Mouse (Mus musculus): ENCODE data around the gene Rps15.

DNA sequence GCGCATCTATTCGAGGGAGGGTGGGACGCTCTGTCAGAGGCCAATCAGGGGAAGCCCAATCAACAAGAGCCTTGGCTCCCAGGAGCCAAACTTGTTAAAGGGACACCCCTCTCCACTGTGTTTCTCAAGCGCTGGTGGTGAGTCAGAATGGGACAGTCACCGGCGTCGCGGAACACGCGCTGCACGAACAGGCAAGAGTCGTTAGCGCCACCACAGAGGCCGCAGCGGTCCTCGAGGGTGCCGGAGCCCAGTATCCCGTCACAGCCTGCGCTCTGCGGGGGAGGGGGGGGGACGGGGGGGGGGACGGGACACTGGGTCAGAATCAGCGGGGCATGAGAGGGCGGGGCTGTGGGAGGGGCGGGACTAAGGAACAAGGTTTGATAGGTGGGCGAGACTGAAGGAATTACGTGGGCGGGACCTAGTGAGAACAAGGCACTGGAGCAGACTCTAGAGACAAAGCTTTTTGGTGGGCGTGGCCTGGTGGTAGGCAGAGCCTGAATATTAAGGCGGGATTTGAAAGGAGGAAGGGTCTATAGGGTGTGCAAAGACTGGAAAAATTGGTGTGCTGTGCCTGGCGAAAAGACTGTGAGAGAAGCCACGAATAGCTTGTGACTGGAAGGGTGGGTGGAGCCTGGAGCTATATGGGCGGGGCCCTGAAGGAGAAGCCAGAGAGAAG is 50.6 kb downstream of the Rps15 start:
- no peak for TF ChIP-seq CTCF (conservative IDR thresholded peaks at IDR 0.05 in 1 of 2, IDR thresholded peaks at IDR 0.05 in 1 of 2; ENCODE audit: low read depth in 2 of 2, low read length in 2 of 2)
- TF ChIP-seq UBTF (IDR thresholded peaks at IDR 0.05; ENCODE audit: low read depth, low read length) = no peak
- no peak for TF ChIP-seq RCOR1 (conservative IDR thresholded peaks at IDR 0.05; ENCODE audit: low read depth, low read length)
- no peak for TF ChIP-seq ZMIZ1 (IDR thresholded peaks at IDR 0.05; ENCODE audit: low read depth, low read length)
- TF ChIP-seq POLR2AphosphoS2 (IDR thresholded peaks at IDR 0.05; ENCODE audit: low read depth, low read length) = no peak
- no peak for TF ChIP-seq MAZ (IDR thresholded peaks at IDR 0.05; ENCODE audit: low read depth, low read length)
